Comparison of ENCODE assay signal across 9 mouse cellular contexts in the genomic region with DNA sequence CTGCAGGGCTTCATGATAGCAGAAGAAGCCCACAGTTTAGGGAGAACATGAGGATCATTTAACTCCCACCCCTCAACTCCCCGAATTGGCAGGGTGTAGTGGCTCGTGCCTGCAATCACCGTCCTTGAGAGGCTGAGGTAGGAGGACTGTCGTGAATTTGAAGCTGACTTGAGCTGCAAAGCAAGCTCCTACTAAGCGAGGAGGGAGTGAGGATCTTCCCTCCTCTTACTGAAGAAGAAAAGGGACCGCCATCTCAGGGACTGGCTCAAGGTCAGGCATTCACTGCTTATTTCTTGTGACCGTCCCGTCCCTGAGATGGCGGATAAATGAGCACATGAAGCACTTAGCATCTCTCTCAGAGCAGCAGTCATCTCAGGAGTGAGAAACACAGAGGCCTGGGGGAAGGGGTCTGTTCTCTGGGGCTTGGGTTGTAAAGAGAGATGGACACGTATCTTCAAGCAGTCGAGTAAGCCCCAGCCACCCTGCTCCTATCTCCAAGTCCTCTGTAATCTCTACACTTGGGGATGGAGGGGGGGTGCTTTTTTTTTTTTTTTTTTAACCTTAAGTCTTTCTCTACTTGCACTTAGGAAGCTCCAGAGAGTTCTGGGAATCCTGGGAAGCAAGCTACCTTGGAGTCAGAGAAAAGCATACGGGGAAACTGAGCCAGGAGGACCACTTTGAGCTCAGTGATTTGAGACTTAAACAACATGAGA. TPM values are rescaled to one million over a fixed set of nuclear protein-coding genes. Genes with fewer than 3 reads are reported as not detected.
DNase-seq lines count a peak whose midpoint lies in the region; ATAC-seq and TF ChIP-seq lines count a peak whose summit lies in the region.
"Had no signal": no experiment of that assay in that cellular context is flagged by ENCODE, and none has a peak within 500 bp of the region (broad histone marks: within the 10 kb centered on the region; RNA-seq: fewer than 3 reads in every experiment).

No protein-coding gene starts in this region.

- H3K36me3 ChIP-seq in heart, embryonic 10.5 days = peaks cover 3% of the 10 kb centered on the region; the same call in 1 of the 2 replicates
- H3K36me3 ChIP-seq in C2C12 (ENCODE audit: control insufficient read depth, insufficient read depth) = peaks cover 8% of the 10 kb centered on the region
- H3K36me3 ChIP-seq in forebrain, embryonic 14.5 days (ENCODE audit: control insufficient read depth, insufficient read depth, low read length) = peaks cover 3% of the 10 kb centered on the region
- no peaks in the 10 kb centered on the region for H3K36me3 ChIP-seq in liver, embryonic 15.5 days (replicated peaks)

- 32% methylated on average over 12 of the region's 12 CpGs for WGBS in heart, embryonic 10.5 days
- WGBS in forebrain, embryonic 14.5 days = 58% methylated on average over 12 of the region's 12 CpGs
- WGBS in liver, embryonic 15.5 days (ENCODE audit: insufficient replicate concordance) = 34% methylated on average over 12 of the region's 12 CpGs

- peak overlapping the region; percentile 68 for H3ac ChIP-seq in C2C12 (ENCODE audit: control insufficient read depth, insufficient read length, low read depth)

- no peak for DNase-seq in heart, embryonic 10.5 days (ENCODE audit: low spot score)
- DNase-seq in heart, adult 11 months = no peak
- no peak for DNase-seq in forebrain, embryonic 14.5 days (ENCODE audit: low spot score)
- DNase-seq in adipocyte (ENCODE audit: low spot score) = no peak
- no peak for DNase-seq in gastrocnemius, adult 8-10 months (ENCODE audit: low spot score in 2 of 2)
- no peak for DNase-seq in left cerebral cortex, adult 8-10 months (ENCODE audit: low spot score in 2 of 2)
- DNase-seq: cerebellum, adult 9-10 months had no signal

- peak overlapping the region; percentile 83 for H3K4me2 ChIP-seq in forebrain, embryonic 14.5 days (ENCODE audit: low read length)
- peak overlapping the region; percentile 80 for H3K4me2 ChIP-seq in liver, embryonic 15.5 days

- peaks cover 11% of the 10 kb centered on the region for H3K79me3 ChIP-seq in C2C12 (ENCODE audit: low read depth)

- peak overlapping the region; percentile 17; the same call in 1 of the 2 replicates for H3K9ac ChIP-seq in forebrain, embryonic 14.5 days (ENCODE audit: low read length)
- 0 out of 2 replicates have a peak overlapping the region, but pooled peaks have one; percentile 3 for H3K9ac ChIP-seq in liver, embryonic 15.5 days

- peaks cover 77% of the 10 kb centered on the region for H3K4me1 ChIP-seq in heart, embryonic 10.5 days
- H3K4me1 ChIP-seq in forebrain, embryonic 14.5 days (ENCODE audit: control insufficient read depth, insufficient read depth, low read length) = peaks cover 33% of the 10 kb centered on the region
- H3K4me1 ChIP-seq in liver, embryonic 15.5 days (replicated peaks) = peaks cover 68% of the 10 kb centered on the region

- no peaks in the 10 kb centered on the region for H3K27me3 ChIP-seq in heart, embryonic 10.5 days (ENCODE audit: insufficient read depth, poor library complexity, severe bottlenecking)
- H3K27me3 ChIP-seq in C2C12 (ENCODE audit: control insufficient read depth, insufficient read depth, insufficient read length) = no peaks in the 10 kb centered on the region
- H3K27me3 ChIP-seq in forebrain, embryonic 14.5 days (replicated peaks; ENCODE audit: control insufficient read depth, insufficient read depth, low read length) = no peaks in the 10 kb centered on the region
- H3K27me3 ChIP-seq in liver, embryonic 15.5 days = no peaks in the 10 kb centered on the region

- H3K4me3 ChIP-seq in heart, embryonic 10.5 days = peak overlapping the region; percentile 60
- H3K4me3 ChIP-seq in C2C12 (ENCODE audit: insufficient read depth, poor library complexity, severe bottlenecking) = peak overlapping the region; percentile 62
- no peak overlapping the region for H3K4me3 ChIP-seq in forebrain, embryonic 14.5 days (ENCODE audit: low read depth, low read length)
- H3K4me3 ChIP-seq in liver, embryonic 15.5 days (replicated peaks) = peak overlapping the region; percentile 46; the same call in 1 of the 2 replicates

- H3K27ac ChIP-seq in heart, embryonic 10.5 days = peak overlapping the region; percentile 91
- H3K27ac ChIP-seq in forebrain, embryonic 14.5 days (ENCODE audit: low read depth, low read length) = 0 out of 2 replicates have a peak overlapping the region, but pooled peaks have one; percentile 33
- peak overlapping the region; percentile 78 for H3K27ac ChIP-seq in liver, embryonic 15.5 days (replicated peaks)

- no peak for ATAC-seq in forebrain, embryonic 14.5 days
- no peak for ATAC-seq in liver, embryonic 15.5 days (ENCODE audit: insufficient read depth)

- no peaks in the 10 kb centered on the region for H3K9me3 ChIP-seq in heart, embryonic 10.5 days
- H3K9me3 ChIP-seq in forebrain, embryonic 14.5 days (replicated peaks; ENCODE audit: control insufficient read depth, low read length) = no peaks in the 10 kb centered on the region
- no peaks in the 10 kb centered on the region for H3K9me3 ChIP-seq in liver, embryonic 15.5 days (replicated peaks)

- no peak for TF ChIP-seq CTCF in C2C12 (IDR thresholded peaks at IDR 0.05; ENCODE audit: control insufficient read depth, insufficient read depth, insufficient read length)

- peaks cover 40% of the 10 kb centered on the region for H3K79me2 ChIP-seq in C2C12 (ENCODE audit: control insufficient read depth, insufficient read depth)

TF ChIP-seq in C2C12, 6 proteins besides CTCF, POLR2A, EP300 and RAD21:
- TF ChIP-seq MAX (IDR thresholded peaks at IDR 0.05) (no peak), FOSL1 (IDR thresholded peaks at IDR 0.05; ENCODE audit: insufficient read depth, low read length, poor library complexity, severe bottlenecking) (no peak)

RNA-seq across cellular contexts. Expression of a gene that starts 1.1 kb away (rescaled TPM):
- 3.6 and 5.9 TPM in 2 replicates for polyA plus RNA-seq in heart, embryonic 10.5 days (2016; fragmentation: Nextera tagmentation; extraction: Ambion mirVana)
- polyA plus RNA-seq in C2C12 (2012; fragmentation: generic; extraction: Trizol) = 22.3 TPM
- 2.2 and 3.1 TPM in 2 replicates for polyA plus RNA-seq in forebrain, embryonic 14.5 days (2014; fragmentation: Nextera tagmentation; extraction: Ambion mirVana)
- 0.63 and 0.85 TPM in 2 replicates for polyA plus RNA-seq in liver, embryonic 15.5 days (2015; fragmentation: Nextera tagmentation; extraction: Ambion mirVana)
- total RNA-seq in gastrocnemius, adult 8-10 months (2022) = 100 to 1,000 TPM in 2 of 4 experiments, 10 to 100 TPM in 2; 83.4 to 175 (median 99.4) TPM
- total RNA-seq in left cerebral cortex, adult 8-10 months (2022) = 100 to 1,000 TPM; 137 to 177 (median 145) TPM

RNA-seq across cellular contexts. Expression of a gene that starts 19.1 kb away (rescaled TPM):
- 14.0 and 21.6 TPM in 2 replicates for polyA plus RNA-seq in heart, embryonic 10.5 days (2016; fragmentation: Nextera tagmentation; extraction: Ambion mirVana)
- polyA plus RNA-seq in C2C12 (2012; fragmentation: generic; extraction: Trizol) = 40.5 TPM
- 19.3 and 20.5 TPM in 2 replicates for polyA plus RNA-seq in forebrain, embryonic 14.5 days (2014; fragmentation: Nextera tagmentation; extraction: Ambion mirVana)
- 5.2 and 5.8 TPM in 2 replicates for polyA plus RNA-seq in liver, embryonic 15.5 days (2015; fragmentation: Nextera tagmentation; extraction: Ambion mirVana)
- total RNA-seq in gastrocnemius, adult 8-10 months (2022) = 10 to 100 TPM; 53.9 to 57.7 (median 55.8) TPM
- 100 to 1,000 TPM; 167 to 198 (median 186) TPM for total RNA-seq in left cerebral cortex, adult 8-10 months (2022)

RNA-seq across cellular contexts. Expression of a gene that starts 28.5 kb away (rescaled TPM):
- 29.5 and 37.2 TPM in 2 replicates for polyA plus RNA-seq in heart, embryonic 10.5 days (2016; fragmentation: Nextera tagmentation; extraction: Ambion mirVana)
- polyA plus RNA-seq in C2C12 (2012; fragmentation: generic; extraction: Trizol) = 24.4 TPM
- polyA plus RNA-seq in forebrain, embryonic 14.5 days (2014; fragmentation: Nextera tagmentation; extraction: Ambion mirVana) = 41.0 and 45.0 TPM in 2 replicates
- polyA plus RNA-seq in liver, embryonic 15.5 days (2015; fragmentation: Nextera tagmentation; extraction: Ambion mirVana) = 14.4 and 16.2 TPM in 2 replicates
- 10 to 100 TPM; 14.1 to 18.4 (median 15.2) TPM for total RNA-seq in gastrocnemius, adult 8-10 months (2022)
- 10 to 100 TPM; 53.6 to 57.8 (median 54.1) TPM for total RNA-seq in left cerebral cortex, adult 8-10 months (2022)

RNA-seq across cellular contexts. Expression of a gene that starts 35.8 kb away (rescaled TPM):
- 19.2 and 23.2 TPM in 2 replicates for polyA plus RNA-seq in heart, embryonic 10.5 days (2016; fragmentation: Nextera tagmentation; extraction: Ambion mirVana)
- 28.1 TPM for polyA plus RNA-seq in C2C12 (2012; fragmentation: generic; extraction: Trizol)
- 164 and 199 TPM in 2 replicates for polyA plus RNA-seq in forebrain, embryonic 14.5 days (2014; fragmentation: Nextera tagmentation; extraction: Ambion mirVana)
- 7.2 and 7.6 TPM in 2 replicates for polyA plus RNA-seq in liver, embryonic 15.5 days (2015; fragmentation: Nextera tagmentation; extraction: Ambion mirVana)
- 10 to 100 TPM; 67.5 to 81.5 (median 76.2) TPM for total RNA-seq in gastrocnemius, adult 8-10 months (2022)
- total RNA-seq in left cerebral cortex, adult 8-10 months (2022) = 100 to 1,000 TPM; 713 to 794 (median 760) TPM

RNA-seq across cellular contexts. Expression of a gene that starts 47.0 kb away (rescaled TPM):
- 54.6 and 56.5 TPM in 2 replicates for polyA plus RNA-seq in heart, embryonic 10.5 days (2016; fragmentation: Nextera tagmentation; extraction: Ambion mirVana)
- 33.1 TPM for polyA plus RNA-seq in C2C12 (2012; fragmentation: generic; extraction: Trizol)
- polyA plus RNA-seq in forebrain, embryonic 14.5 days (2014; fragmentation: Nextera tagmentation; extraction: Ambion mirVana) = 76.0 and 85.9 TPM in 2 replicates
- polyA plus RNA-seq in liver, embryonic 15.5 days (2015; fragmentation: Nextera tagmentation; extraction: Ambion mirVana) = 24.2 and 27.7 TPM in 2 replicates
- 10 to 100 TPM; 42.2 to 48.4 (median 47.9) TPM for total RNA-seq in gastrocnemius, adult 8-10 months (2022)
- 100 to 1,000 TPM; 109 to 128 (median 117) TPM for total RNA-seq in left cerebral cortex, adult 8-10 months (2022)

Comparison
In these comparisons a context has a peak if more than half of its experiments do, and no peak if none do; other contexts are left out.
1. H3K27ac ChIP-seq: peak in every context shown above with its lines; median percentile 91 in heart, embryonic 10.5 days; 78 in liver, embryonic 15.5 days; 33 in forebrain, embryonic 14.5 days.